Mouse (Mus musculus) v-Abl transformed pro-B cells (cell line): ENCODE results near the gene Pold1.

Source experiments
- in situ Hi-C, 2 experiments: fragments of 400-800 bp; cut with MboI; formaldehyde crosslinking; loops; one replicate each; pipeline ENCODE4 v1.15.1; 2025; ENCODE audit not compliant: unreplicated experiment in 2 of 2

Gene Pold1

GRCm38 (mm10) chr7:44583146-44583545, 34.5 kb upstream of the Pold1 start:
- in situ Hi-C loops, result no loop called here

GRCm38 (mm10) chr7:44582709-44583108, 34.1 kb upstream of the Pold1 start:
- in situ Hi-C loops, result no loop called here

- in situ Hi-C loops, result no loop called here
Measured at GRCm38 (mm10) chr7:44581637-44582036, 33.0 kb upstream of the Pold1 start.

GRCm38 (mm10) chr7:44576333-44576844, 27.7 kb upstream of the Pold1 start:
- in situ Hi-C loops, result no loop called here

GRCm38 (mm10) chr7:44572956-44573484, 24.4 kb upstream of the Pold1 start:
- in situ Hi-C loops, result no loop called here

- in situ Hi-C loops, result no loop called here
Measured at GRCm38 (mm10) chr7:44572213-44572701, 23.6 kb upstream of the Pold1 start, which contains the start of gene Napsa. Gene Napsa, plus strand, starts transcription at chr7:44572380.

GRCm38 (mm10) chr7:44571811-44572210, 23.2 kb upstream of the Pold1 start:
- in situ Hi-C loops, result no loop called here

- in situ Hi-C loops, result no loop called here
Measured at GRCm38 (mm10) chr7:44570989-44571388, 22.3 kb upstream of the Pold1 start.

GRCm38 (mm10) chr7:44568803-44569202, 20.2 kb upstream of the Pold1 start:
- in situ Hi-C loops, result loop anchor here (10.0 kb wide), 2 partner anchors 76 to 304 kb away; partner anchors contain the start of gene Gm15517 (in 1 of the 2)

- in situ Hi-C loops, result loop anchor here (10.0 kb wide), 2 partner anchors 79 to 301 kb away; partner anchors contain the start of gene Gm15517 (in 1 of the 2)
Measured at GRCm38 (mm10) chr7:44565414-44565813, 16.8 kb upstream of the Pold1 start.

- in situ Hi-C loops, result loop anchor here (5.0 to 10.0 kb wide), 3 partner anchors 78 to 300 kb away; partner anchors contain the start of gene Gm15517 (in 1 of the 2)
Measured at GRCm38 (mm10) chr7:44564486-44564885, 15.8 kb upstream of the Pold1 start.

- in situ Hi-C loops, result loop anchor here (5.0 to 10.0 kb wide), 3 partner anchors 79 to 298 kb away; partner anchors contain the start of gene Gm15517 (in 1 of the 2)
Measured at GRCm38 (mm10) chr7:44563284-44563683, 14.6 kb upstream of the Pold1 start.

- in situ Hi-C loops, result loop anchor here (5.0 to 10.0 kb wide), 3 partner anchors 82 to 296 kb away; partner anchors contain the start of gene Gm15517 (in 1 of the 2)
Measured at GRCm38 (mm10) chr7:44560435-44561400, 12.1 kb upstream of the Pold1 start.

- in situ Hi-C loops, result no loop called here
Measured at GRCm38 (mm10) chr7:44557629-44558028, 9.0 kb upstream of the Pold1 start.

- in situ Hi-C loops, result loop anchor here (5.0 kb wide), 2 partner anchors 37 to 42 kb away; no protein-coding TSS in a partner anchor
Measured at GRCm38 (mm10) chr7:44553826-44554225, 5.2 kb upstream of the Pold1 start, which contains the start of gene Nr1h2. Gene Nr1h2, minus strand, starts transcription at chr7:44553951.

GRCm38 (mm10) chr7:44553196-44553764, 4.6 kb upstream of the Pold1 start:
- in situ Hi-C loops, result loop anchor here (5.0 kb wide), 2 partner anchors 36 to 41 kb away; no protein-coding TSS in a partner anchor

GRCm38 (mm10) chr7:44552141-44552908, 3.7 kb upstream of the Pold1 start:
- in situ Hi-C loops, result loop anchor here (5.0 kb wide), 2 partner anchors 35 to 40 kb away; no protein-coding TSS in a partner anchor

- in situ Hi-C loops, result loop anchor here (5.0 kb wide), 2 partner anchors 34 to 39 kb away; no protein-coding TSS in a partner anchor
Measured at GRCm38 (mm10) chr7:44551731-44552130, 3.1 kb upstream of the Pold1 start.

- in situ Hi-C loops, result loop anchor here (5.0 kb wide), 2 partner anchors 34 to 39 kb away; no protein-coding TSS in a partner anchor
Measured at GRCm38 (mm10) chr7:44551301-44551700, 2.7 kb upstream of the Pold1 start.
